Comparison of ENCODE assay signal across 10 mouse cellular contexts in the genomic region with DNA sequence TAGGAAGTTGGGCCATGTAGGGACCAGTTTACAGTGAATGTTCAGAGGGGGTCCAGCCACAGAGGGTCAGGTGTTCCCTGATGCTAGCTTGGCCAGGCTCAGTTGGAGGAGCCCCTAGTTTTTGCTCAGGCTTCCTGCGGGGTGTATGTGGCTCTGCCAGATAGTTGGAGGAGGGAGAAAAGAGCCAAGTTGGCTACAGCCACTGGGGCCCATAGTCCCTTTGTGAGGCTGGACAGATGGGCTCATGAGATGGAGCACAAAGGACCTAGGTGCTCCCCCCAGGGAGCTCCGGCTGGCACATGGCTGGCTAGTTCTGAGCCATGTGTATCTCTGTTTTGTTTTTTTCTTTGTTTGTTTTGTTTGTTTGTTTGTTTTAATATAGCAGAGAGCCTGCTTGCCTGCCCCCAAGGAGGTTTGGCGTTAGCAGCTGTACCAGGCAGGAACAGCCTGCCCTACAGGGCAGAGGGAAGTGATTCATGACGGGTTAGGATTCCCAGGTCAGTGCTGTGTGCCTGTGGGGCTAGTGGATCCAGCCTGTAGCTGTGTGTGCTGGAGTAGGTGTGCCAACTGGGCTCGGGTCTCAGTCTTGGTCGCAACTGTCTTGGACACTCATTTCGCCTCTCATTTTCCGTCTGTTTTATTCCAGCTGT.
A peak's percentile ranks its signal among the peaks of the same experiment; 100 is the strongest.
DNase-seq lines count a peak whose midpoint lies in the region; ATAC-seq lines count a peak whose summit lies in the region.
"Had no signal": no experiment of that assay in that cellular context is flagged by ENCODE, and none has a peak within 500 bp of the region (broad histone marks: within the 10 kb centered on the region; RNA-seq: fewer than 3 reads in every experiment).

No protein-coding gene starts in this region.

- DNase-seq in liver, embryonic 11.5 days (ENCODE audit: low spot score), result no peak
- no peak for DNase-seq in liver
- no peak for DNase-seq in embryonic facial prominence, embryonic 10.5 days (ENCODE audit: low spot score)
- peak; percentile 48 for DNase-seq in forebrain, embryonic 14.5 days (ENCODE audit: low spot score)
- no peak for DNase-seq in adrenal gland, postnatal 14 days
- no peak for DNase-seq in ovary, postnatal 10 days (ENCODE audit: low spot score)
- DNase-seq: cerebellum, adult 9-10 months; gastrocnemius, postnatal 25 days had no signal

- no peaks in the 10 kb centered on the region for H3K9me3 ChIP-seq in liver, embryonic 11.5 days (ENCODE audit: control insufficient read depth, low read length)
- H3K9me3 ChIP-seq in embryonic facial prominence, embryonic 10.5 days, result no peaks in the 10 kb centered on the region
- H3K9me3 ChIP-seq in forebrain, embryonic 14.5 days (replicated peaks; ENCODE audit: control insufficient read depth, low read length), result no peaks in the 10 kb centered on the region
- H3K9me3 ChIP-seq in limb, embryonic 15.5 days, result no peaks in the 10 kb centered on the region
- H3K9me3 ChIP-seq: liver, embryonic 12.5 days had no signal

- no peak overlapping the region for H3K4me3 ChIP-seq in liver, embryonic 11.5 days (ENCODE audit: low read depth, low read length)
- peak overlapping the region; percentile 88 for H3K4me3 ChIP-seq in embryonic facial prominence, embryonic 10.5 days
- no peak overlapping the region for H3K4me3 ChIP-seq in forebrain, embryonic 14.5 days (ENCODE audit: low read depth, low read length)
- H3K4me3 ChIP-seq in limb, embryonic 15.5 days, result no peak overlapping the region
- H3K4me3 ChIP-seq: liver, embryonic 12.5 days had no signal

- H3K36me3 ChIP-seq in liver, embryonic 11.5 days (ENCODE audit: control insufficient read depth, insufficient read depth, low read length), result no peaks in the 10 kb centered on the region
- peaks cover 33% of the 10 kb centered on the region for H3K36me3 ChIP-seq in embryonic facial prominence, embryonic 10.5 days (replicated peaks)
- H3K36me3 ChIP-seq in forebrain, embryonic 14.5 days (ENCODE audit: control insufficient read depth, insufficient read depth, low read length), result no peaks in the 10 kb centered on the region
- peaks cover 5% of the 10 kb centered on the region; the same call in 1 of the 2 replicates for H3K36me3 ChIP-seq in limb, embryonic 15.5 days
- H3K36me3 ChIP-seq: liver, embryonic 12.5 days had no signal

- H3K27me3 ChIP-seq in liver, embryonic 11.5 days (replicated peaks; ENCODE audit: control insufficient read depth, insufficient read depth, low read length), result peaks cover 23% of the 10 kb centered on the region
- H3K27me3 ChIP-seq in embryonic facial prominence, embryonic 10.5 days (replicated peaks; ENCODE audit: low read depth, poor library complexity, severe bottlenecking), result no peaks in the 10 kb centered on the region
- H3K27me3 ChIP-seq in forebrain, embryonic 14.5 days (replicated peaks; ENCODE audit: control insufficient read depth, insufficient read depth, low read length), result no peaks in the 10 kb centered on the region
- H3K27me3 ChIP-seq in limb, embryonic 15.5 days, result no peaks in the 10 kb centered on the region

- H3K4me2 ChIP-seq in liver, embryonic 11.5 days, result peak overlapping the region; percentile 71; the same call in 1 of the 2 replicates
- peak overlapping the region; percentile 87; the same call in 1 of the 2 replicates for H3K4me2 ChIP-seq in forebrain, embryonic 14.5 days (ENCODE audit: low read length)
- H3K4me2 ChIP-seq in limb, embryonic 15.5 days, result peak overlapping the region; percentile 89; the same call in 1 of the 2 replicates

- 57% methylated on average over 8 of the region's 8 CpGs for WGBS in liver, embryonic 11.5 days
- WGBS in embryonic facial prominence, embryonic 10.5 days, result 56% methylated on average over 8 of the region's 8 CpGs
- WGBS in forebrain, embryonic 14.5 days, result 55% methylated on average over 8 of the region's 8 CpGs
- 40% methylated on average over 8 of the region's 8 CpGs for WGBS in limb, embryonic 15.5 days

- no peak for ATAC-seq in liver, embryonic 11.5 days (replicated peaks; ENCODE audit: low FRiP score)
- no peak for ATAC-seq in forebrain, embryonic 14.5 days
- ATAC-seq in limb, embryonic 15.5 days (ENCODE audit: insufficient number of reproducible peaks, low FRiP score, low TSS enrichment, low read depth), result no peak
- ATAC-seq: liver, embryonic 12.5 days had no signal

- no peak overlapping the region for H3K9ac ChIP-seq in liver, embryonic 11.5 days (ENCODE audit: low read depth, low read length)
- peak overlapping the region; percentile 50; the same call in 1 of the 2 replicates for H3K9ac ChIP-seq in forebrain, embryonic 14.5 days (ENCODE audit: low read length)
- H3K9ac ChIP-seq in limb, embryonic 15.5 days, result 0 out of 2 replicates have a peak overlapping the region, but pooled peaks have one; percentile 10
- H3K9ac ChIP-seq: liver, embryonic 12.5 days had no signal

- 0 out of 2 replicates have a peak overlapping the region, but pooled peaks have one; percentile 22 for H3K27ac ChIP-seq in liver, embryonic 11.5 days (ENCODE audit: low read depth, low read length)
- peak overlapping the region; percentile 96 for H3K27ac ChIP-seq in embryonic facial prominence, embryonic 10.5 days (replicated peaks)
- H3K27ac ChIP-seq in forebrain, embryonic 14.5 days (ENCODE audit: low read depth, low read length), result peak overlapping the region; percentile 60
- H3K27ac ChIP-seq in limb, embryonic 15.5 days, result peak overlapping the region; percentile 65; the same call in 1 of the 2 replicates
- H3K27ac ChIP-seq: liver, embryonic 12.5 days had no signal

- peaks cover 40% of the 10 kb centered on the region for H3K4me1 ChIP-seq in liver, embryonic 11.5 days (replicated peaks; ENCODE audit: control insufficient read depth, insufficient read depth, low read length)
- peaks cover 95% of the 10 kb centered on the region for H3K4me1 ChIP-seq in embryonic facial prominence, embryonic 10.5 days
- H3K4me1 ChIP-seq in forebrain, embryonic 14.5 days (ENCODE audit: control insufficient read depth, insufficient read depth, low read length), result peaks cover 43% of the 10 kb centered on the region
- H3K4me1 ChIP-seq in limb, embryonic 15.5 days, result peaks cover 81% of the 10 kb centered on the region

Comparison
In these comparisons a context has a peak if more than half of its experiments do, and no peak if none do; other contexts are left out.
1. H3K27ac ChIP-seq: peak in every context shown above with its lines; median percentile 96 in embryonic facial prominence, embryonic 10.5 days; 65 in limb, embryonic 15.5 days; 60 in forebrain, embryonic 14.5 days; 22 in liver, embryonic 11.5 days.